Mouse (Mus musculus) bone marrow, adult 2 months (tissue): ENCODE results near the gene Dbr1.

Source experiments
- CTCF ChIP-seq: fragments of 200-500 bp; IDR thresholded peaks from 2 replicates; pipeline ENCODE4 v1.5.1; 2011; ENCODE audit warnings: low read length, control low read depth; ENCODE audit not compliant: control insufficient read depth, insufficient read depth
- POLR2A ChIP-seq: fragments of 200-500 bp; IDR thresholded peaks from 2 replicates; pipeline ENCODE4 v1.6.1; 2011; ENCODE audit warnings: low read depth, mild to moderate bottlenecking, control low read depth, low read length, borderline replicate concordance; ENCODE audit not compliant: control insufficient read depth

- TF ChIP-seq CTCF, result no peak
- TF ChIP-seq POLR2A, result no peak
These were observed 36.6 kb downstream of the Dbr1 start, which contains the start of gene A4gnt for GRCm38 (mm10) chr9:99612202-99612601.
